Mouse (Mus musculus) small intestine, adult 2 months (tissue): ENCODE results near the gene Kcnj15. TPM values are rescaled to one million over a fixed set of nuclear protein-coding genes. Genes with fewer than 3 reads are reported as not detected.

ENCODE experiments used
- H3K27ac ChIP-seq: fragments of 200-500 bp; 2 replicates; pipeline ENCODE4 v1.5.1; 2012; ENCODE audit warnings: low read depth, low read length, control low read depth, inconsistent platforms; ENCODE audit not compliant: insufficient read depth
- H3K27me3 ChIP-seq: fragments of 200-500 bp; 2 replicates; pipeline ENCODE4 v1.6.1; 2012; ENCODE audit warnings: mild to moderate bottlenecking, moderate library complexity, low read length, inconsistent platforms; ENCODE audit not compliant: control insufficient read depth, insufficient read depth
- H3K36me3 ChIP-seq: fragments of 200-500 bp; 2 replicates; pipeline ENCODE4 v1.6.1; 2012; ENCODE audit warnings: mild to moderate bottlenecking, low read length, control low read depth, inconsistent platforms; ENCODE audit not compliant: control insufficient read depth, insufficient read depth
- H3K4me1 ChIP-seq: fragments of 200-500 bp; 2 replicates; pipeline ENCODE4 v1.6.1; 2012; ENCODE audit warnings: low read length, inconsistent platforms, mixed read lengths; ENCODE audit not compliant: control insufficient read depth, insufficient read depth, insufficient read length
- H3K4me3 ChIP-seq: fragments of 200-500 bp; 2 replicates; pipeline ENCODE4 v1.5.1; 2012; ENCODE audit warnings: low read depth, mild to moderate bottlenecking, control low read depth, inconsistent platforms, low read length, moderate library complexity
- CTCF ChIP-seq: fragments of 200-500 bp; IDR thresholded peaks from 2 replicates; pipeline ENCODE4 v1.5.1; 2012; ENCODE audit warnings: low read depth, mild to moderate bottlenecking, control low read depth, inconsistent platforms, low read length, moderate library complexity, mixed read lengths; ENCODE audit not compliant: insufficient replicate concordance, insufficient read length; ENCODE audit errors: extremely low read depth
- POLR2A ChIP-seq: fragments of 200-500 bp; IDR thresholded peaks from 2 replicates; pipeline ENCODE4 v1.6.1; 2012; ENCODE audit warnings: low read depth, mild to moderate bottlenecking, control low read depth, inconsistent platforms, low read length, moderate library complexity
- WGBS: fragments of 180-500 bp; shearing (Covaris S2); methylation state at CpG from one replicate; pipeline ENCODE4 v1.1.7; 2018; 5-methylcytosine and 5-hydroxymethylcytosine counted together
- polyA plus RNA-seq: library from polyadenylated mRNA; depleted of rRNA; stranded (reverse); fragments of >200 nt; gene quantifications from 2 replicates; pipeline ENCODE4 v1.2.3, GENCODE M21; 2012

The Kcnj15 gene
- polyA plus RNA-seq, 1 experiment, result 0.38 TPM

DNA sequence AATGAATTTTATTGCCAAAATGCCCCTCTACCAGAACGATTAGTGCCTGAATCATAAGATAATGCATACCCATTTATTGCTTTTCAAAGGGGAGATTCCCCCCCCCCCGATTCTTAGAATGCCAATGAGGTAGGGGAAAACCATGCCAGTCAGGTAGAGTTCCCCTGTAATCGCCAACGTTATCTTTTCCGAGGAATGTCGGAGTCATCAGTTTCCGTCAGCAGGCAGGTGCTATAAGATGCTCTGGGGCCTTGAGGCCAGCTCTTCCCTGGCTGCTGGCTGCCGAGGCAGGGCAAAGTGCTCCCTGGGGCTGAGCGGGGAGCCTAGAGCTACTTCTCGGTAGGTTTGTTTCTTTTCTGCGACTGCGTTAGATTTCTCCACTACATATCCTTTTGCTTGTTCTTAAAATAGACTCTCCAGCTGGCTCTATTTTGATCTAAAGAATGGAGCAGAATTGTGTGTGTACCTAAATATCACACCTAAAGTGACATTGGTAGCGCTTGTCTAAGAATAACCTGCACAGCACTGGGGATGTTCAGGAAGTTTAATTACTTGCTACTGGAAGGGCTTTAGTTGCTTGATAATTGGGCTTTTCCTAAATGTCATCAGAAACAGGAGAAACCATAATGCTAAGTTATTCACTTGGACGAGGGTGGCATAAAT, 35.6 kb downstream of the Kcnj15 start:
- Histone ChIP-seq H3K4me1 (no peaks in the 10 kb centered on the region), H3K27me3 (no peaks in the 10 kb centered on the region), H3K36me3 (no peaks in the 10 kb centered on the region), H3K4me3 (no peak overlapping the region), H3K27ac (no peak overlapping the region)
- WGBS, result 65% methylated on average over 14 of the region's 14 CpGs
- TF ChIP-seq POLR2A (no peak), CTCF (no peak)

DNA sequence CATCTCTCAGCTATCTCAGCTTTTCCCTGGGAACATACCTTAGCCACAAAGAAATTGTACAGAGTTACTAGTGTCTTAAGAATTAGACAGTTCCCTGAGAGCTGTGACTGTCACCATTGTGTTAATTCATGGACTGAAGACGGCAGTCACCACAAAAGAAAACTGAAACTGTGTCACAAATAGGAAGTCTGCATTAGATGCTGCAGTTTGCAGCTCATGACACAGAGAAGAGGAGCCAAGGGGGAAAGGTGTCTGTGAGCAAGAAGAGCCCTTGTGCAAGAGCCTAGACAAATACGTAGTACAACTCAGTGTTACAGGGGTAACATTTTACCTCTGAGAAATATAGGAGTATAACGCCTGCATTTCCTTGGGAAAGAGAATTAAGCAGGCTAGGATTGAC, 40.3 kb downstream of the Kcnj15 start:
- Histone ChIP-seq H3K27ac (no peak overlapping the region), H3K36me3 (no peaks in the 10 kb centered on the region), H3K4me3 (no peak overlapping the region), H3K27me3 (no peaks in the 10 kb centered on the region), H3K4me1 (no peaks in the 10 kb centered on the region)
- WGBS, result 19% methylated on average over 3 of the region's 3 CpGs
- TF ChIP-seq CTCF (no peak), POLR2A (no peak)

DNA sequence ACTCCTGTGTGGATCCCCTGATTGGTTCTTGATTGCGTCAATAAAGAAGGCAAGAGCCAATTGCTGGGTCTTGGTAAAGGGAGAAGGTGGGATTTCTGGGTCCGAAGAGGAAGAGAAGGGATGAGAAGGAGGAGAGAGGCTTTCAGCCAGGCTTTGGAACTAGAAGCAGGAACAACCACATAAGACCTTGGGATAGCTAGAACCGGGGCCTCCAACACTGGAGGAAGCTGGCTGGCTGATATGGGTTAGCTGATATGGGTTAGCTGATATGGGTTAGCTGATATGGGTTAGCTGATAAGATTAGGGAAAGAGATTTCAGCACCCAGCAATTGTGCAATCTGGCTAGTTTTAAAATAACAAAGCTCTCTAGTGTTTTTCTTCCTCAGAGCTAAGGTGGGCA, 44.3 kb downstream of the Kcnj15 start:
- 63% methylated on average over 3 of the region's 3 CpGs for WGBS
- H3K4me1 ChIP-seq, result no peaks in the 10 kb centered on the region
- no peaks in the 10 kb centered on the region for H3K27me3 ChIP-seq
- H3K4me3 ChIP-seq, result no peak overlapping the region
- TF ChIP-seq CTCF (no peak), POLR2A (no peak)
- H3K27ac ChIP-seq, result no peak overlapping the region
- no peaks in the 10 kb centered on the region for H3K36me3 ChIP-seq

DNA sequence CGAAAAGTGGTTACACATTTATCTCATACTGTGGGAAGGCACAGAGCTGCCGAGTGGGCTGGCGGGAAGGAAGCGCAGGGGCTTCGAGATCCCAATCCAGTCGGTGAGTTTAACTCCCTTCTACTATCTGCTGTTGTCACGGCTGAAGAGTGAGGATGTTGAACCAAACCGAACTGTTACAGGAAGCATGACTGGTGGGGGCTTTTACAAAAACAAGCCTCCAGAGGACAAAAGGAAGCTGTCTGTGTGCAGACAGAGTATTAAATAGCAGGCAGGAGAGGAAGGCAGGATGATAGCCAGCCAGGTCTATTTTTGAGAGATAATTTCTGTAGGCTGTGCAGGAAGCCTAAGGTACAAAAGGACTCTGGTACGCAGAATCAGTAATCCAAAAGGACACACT, 46.3 kb downstream of the Kcnj15 start:
- WGBS, result 70% methylated on average over 9 of the region's 9 CpGs
- no peak overlapping the region for H3K27ac ChIP-seq
- H3K4me3 ChIP-seq, result no peak overlapping the region
- H3K36me3 ChIP-seq, result no peaks in the 10 kb centered on the region
- TF ChIP-seq POLR2A (no peak), CTCF (no peak)
- H3K27me3 ChIP-seq, result no peaks in the 10 kb centered on the region
- no peaks in the 10 kb centered on the region for H3K4me1 ChIP-seq

DNA sequence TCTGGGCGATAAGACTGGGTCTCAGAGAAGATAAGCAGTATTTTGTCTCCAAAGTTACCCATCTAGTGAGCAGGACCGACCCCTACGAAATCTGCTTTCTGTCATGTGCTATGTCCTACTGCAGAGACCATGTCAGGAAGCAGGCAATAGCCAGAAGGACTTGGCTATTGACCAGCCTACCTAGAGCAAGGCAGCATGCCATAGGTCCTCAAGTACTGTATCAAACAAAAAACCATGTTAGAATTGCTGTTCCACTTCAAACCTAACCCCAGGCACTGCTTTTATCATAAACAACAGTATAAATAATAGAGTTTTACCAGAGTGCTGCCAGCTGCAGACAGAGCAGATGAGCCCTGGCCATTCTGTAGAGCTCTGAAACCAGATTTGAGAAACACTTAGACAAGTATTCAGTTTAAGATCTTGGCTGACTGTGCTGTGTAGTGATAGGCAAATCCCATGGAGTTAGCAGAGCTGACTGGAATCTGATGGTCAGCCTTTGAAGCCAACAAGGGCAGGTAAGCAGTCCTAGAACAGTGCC, 50.5 kb downstream of the Kcnj15 start:
- 79% methylated on average over 3 of the region's 3 CpGs for WGBS
- no peak for TF ChIP-seq CTCF
- TF ChIP-seq POLR2A, result no peak
- Histone ChIP-seq H3K27me3 (no peaks in the 10 kb centered on the region), H3K4me3 (no peak overlapping the region), H3K4me1 (no peaks in the 10 kb centered on the region), H3K27ac (no peak overlapping the region), H3K36me3 (no peaks in the 10 kb centered on the region)

DNA sequence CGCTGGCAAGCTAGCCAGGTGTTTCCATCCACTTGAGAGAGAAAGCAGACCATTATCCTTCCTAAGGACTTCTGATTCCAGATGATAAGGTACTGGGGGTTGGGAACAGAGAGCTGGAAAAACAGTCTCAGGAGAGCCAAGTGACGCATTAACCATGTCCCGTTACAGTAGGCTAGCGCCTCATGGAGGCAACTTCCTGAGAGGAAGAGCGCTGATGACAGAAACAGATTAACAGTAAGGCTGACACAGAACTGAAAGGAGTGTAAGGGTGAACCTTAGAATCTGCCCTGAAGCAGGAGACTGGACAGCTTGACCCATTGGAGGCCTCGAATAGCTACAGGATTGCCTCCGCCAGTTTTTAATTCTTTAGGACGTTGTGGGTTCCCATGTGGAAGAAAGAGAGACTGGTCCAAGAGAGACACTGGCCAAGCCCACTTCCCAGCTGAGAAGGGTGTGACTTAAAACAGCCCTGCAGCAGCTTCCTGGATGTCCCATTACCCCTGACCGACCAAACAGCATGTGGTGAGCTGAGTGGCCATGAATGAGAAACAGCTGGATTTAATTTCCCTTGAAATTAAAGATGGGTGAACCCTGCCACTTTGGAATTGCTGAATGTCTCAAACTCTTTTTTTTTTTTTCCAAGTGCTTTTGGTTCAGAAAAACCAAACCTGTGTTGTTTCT, 64.7 kb downstream of the Kcnj15 start:
- Histone ChIP-seq H3K4me3 (no peak overlapping the region), H3K27me3 (no peaks in the 10 kb centered on the region), H3K36me3 (no peaks in the 10 kb centered on the region), H3K27ac (no peak overlapping the region), H3K4me1 (no peaks in the 10 kb centered on the region)
- WGBS, result 65% methylated on average over 9 of the region's 9 CpGs
- no peak for TF ChIP-seq CTCF
- TF ChIP-seq POLR2A, result no peak

DNA sequence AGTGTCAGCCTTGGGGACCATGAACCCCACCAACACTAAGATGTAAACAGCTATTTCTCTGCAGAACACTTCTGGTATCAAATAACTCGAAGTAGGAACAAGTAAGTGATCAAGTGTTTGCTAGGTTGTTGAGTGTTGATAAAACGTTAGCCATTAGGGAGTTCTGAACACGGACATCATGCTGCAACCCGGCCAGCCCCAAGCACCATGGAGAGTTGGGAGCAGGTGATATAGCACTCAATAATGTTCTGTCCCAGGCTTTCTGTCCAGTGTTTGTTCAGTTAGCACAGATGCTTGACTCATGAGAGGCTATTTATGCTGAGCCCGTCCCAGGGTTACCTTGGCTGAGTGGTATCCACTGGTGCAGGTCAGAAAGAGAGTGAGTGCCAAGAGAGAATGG, 74.8 kb downstream of the Kcnj15 start:
- no peak for TF ChIP-seq CTCF
- Histone ChIP-seq H3K27ac (no peak overlapping the region), H3K4me3 (no peak overlapping the region), H3K36me3 (no peaks in the 10 kb centered on the region), H3K4me1 (no peaks in the 10 kb centered on the region), H3K27me3 (no peaks in the 10 kb centered on the region)
- WGBS, result 73% methylated on average over 5 of the region's 5 CpGs
